Mouse (Mus musculus): ENCODE results near the gene Apol6.

GRCm38 (mm10) chr15:77027675-77028074, 16.9 kb upstream of the Apol6 start:
- TF ChIP-seq POLR2A (IDR thresholded peaks at IDR 0.05; ENCODE audit: insufficient read length, low read depth) (peak; percentile 28), E2F4 (IDR thresholded peaks at IDR 0.05; ENCODE audit: insufficient read depth) (no peak), POLR2AphosphoS2 (IDR thresholded peaks at IDR 0.05; ENCODE audit: insufficient read length, low read depth) (no peak), CEBPB (IDR thresholded peaks at IDR 0.05; ENCODE audit: insufficient read depth, poor library complexity, severe bottlenecking) (no peak), USF1 (IDR thresholded peaks at IDR 0.05; ENCODE audit: low read depth) (no peak), MAX (IDR thresholded peaks at IDR 0.05; ENCODE audit: low read depth) (no peak), MYOG (IDR thresholded peaks at IDR 0.05; ENCODE audit: control insufficient read depth in 1 of 3, insufficient read depth in 1 of 3, insufficient read length in 2 of 3, low read depth in 2 of 3) (peak in 2 of 3 experiments; percentile 30 to 78), MYOD1 (IDR thresholded peaks at IDR 0.05; ENCODE audit: control insufficient read depth in 1 of 3, insufficient read length in 2 of 3, low read depth in 2 of 3) (peak in 2 of 3 experiments; percentile 51 to 91), SRF (IDR thresholded peaks at IDR 0.05; ENCODE audit: control insufficient read depth, insufficient read length, low read depth) (no peak)

All from myocyte (in vitro differentiated cells).